Mouse (Mus musculus): ENCODE measurements at regions not wholly inside any gene's neighbourhood (a gene's known extent, or its start where the extent isn't known, plus 50 kb on each side); places are given as distances from the start of the nearest gene placed in this dataset.

DNA sequence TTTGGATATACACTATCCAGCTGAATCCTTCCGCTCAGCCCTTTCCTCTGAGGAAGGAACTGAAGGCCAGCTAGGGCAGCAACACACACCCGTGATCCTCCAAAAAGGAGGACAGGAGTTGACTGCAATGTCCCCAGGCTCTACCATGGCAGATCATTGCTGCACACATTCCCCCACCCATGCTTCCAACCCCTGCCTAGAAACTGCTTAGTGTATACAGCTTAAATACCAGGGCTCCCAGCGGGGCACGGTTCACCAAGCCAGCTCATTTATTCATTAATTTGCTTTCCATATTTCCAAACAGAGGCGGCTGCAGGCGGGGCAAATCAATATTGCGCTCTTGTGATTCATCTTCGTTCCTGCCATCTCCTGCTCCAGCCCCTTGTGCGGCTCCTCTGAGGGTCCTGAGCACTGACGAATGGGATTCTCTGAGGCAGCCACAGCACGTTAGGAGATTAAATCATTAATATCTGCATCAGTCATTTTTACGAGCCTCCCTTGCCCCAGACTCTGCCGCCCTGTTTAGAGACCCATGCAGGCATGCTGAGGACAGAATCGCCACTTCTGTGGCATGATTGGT, 104.1 kb upstream of the Kdm8 start:
- no peak for TF ChIP-seq CTCF (IDR thresholded peaks at IDR 0.05; ENCODE audit: low read depth)
- no peaks in the 10 kb centered on the region for H3K36me3 ChIP-seq (ENCODE audit: insufficient read depth, low read length)
- no peaks in the 10 kb centered on the region for H3K27me3 ChIP-seq (ENCODE audit: insufficient read depth, low read length)
- H3K4me3 ChIP-seq (replicated peaks; ENCODE audit: low read depth, low read length): no peak overlapping the region
- WGBS: 56% methylated on average over 14 of the region's 14 CpGs
- H3K4me1 ChIP-seq (replicated peaks; ENCODE audit: insufficient read depth, low read length): no peaks in the 10 kb centered on the region
- no peak overlapping the region for H3K9ac ChIP-seq (ENCODE audit: low read depth, low read length)
- H3K4me2 ChIP-seq (ENCODE audit: low read length): no peak overlapping the region
- no peak for ATAC-seq (replicated peaks; ENCODE audit: low FRiP score, low read depth)
- H3K27ac ChIP-seq: no peak overlapping the region
- DNase-seq (ENCODE audit: low spot score): no peak
- H3K9me3 ChIP-seq (replicated peaks; ENCODE audit: low read length): no peaks in the 10 kb centered on the region

DNA sequence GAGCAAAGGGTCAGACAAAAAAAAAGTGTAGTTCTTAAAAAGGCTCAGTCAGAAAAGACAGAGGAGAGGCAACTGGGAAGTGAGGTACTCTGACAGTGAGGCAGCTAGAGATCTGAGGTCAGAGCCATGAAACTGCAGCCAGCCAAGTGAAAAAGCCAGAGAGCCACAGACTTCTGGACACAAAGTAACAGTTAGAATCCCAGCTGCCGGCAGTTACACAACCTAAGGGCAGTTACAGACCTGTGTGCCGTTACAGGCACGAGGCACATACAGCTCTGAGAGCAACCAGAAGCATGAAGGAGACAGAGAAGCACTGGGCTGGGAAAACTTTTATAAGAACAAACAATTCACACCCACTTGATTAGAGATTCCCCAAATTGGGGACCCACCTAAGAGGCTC, 94.9 kb upstream of the Kdm8 start:
- Histone ChIP-seq H3K4me3 (replicated peaks; ENCODE audit: low read depth, low read length) (no peak overlapping the region), H3K9me3 (replicated peaks; ENCODE audit: low read length) (no peaks in the 10 kb centered on the region), H3K4me1 (replicated peaks; ENCODE audit: insufficient read depth, low read length) (no peaks in the 10 kb centered on the region), H3K36me3 (ENCODE audit: insufficient read depth, low read length) (no peaks in the 10 kb centered on the region), H3K9ac (ENCODE audit: low read depth, low read length) (no peak overlapping the region), H3K4me2 (ENCODE audit: low read length) (no peak overlapping the region), H3K27me3 (ENCODE audit: insufficient read depth, low read length) (no peaks in the 10 kb centered on the region), H3K27ac (no peak overlapping the region)
- 25% methylated on average over 3 of the region's 3 CpGs for WGBS
- TF ChIP-seq CTCF (IDR thresholded peaks at IDR 0.05; ENCODE audit: low read depth): no peak
- DNase-seq (ENCODE audit: low spot score) (no peak), ATAC-seq (replicated peaks; ENCODE audit: low FRiP score, low read depth) (no peak)

- no peak overlapping the region for H3K9ac ChIP-seq (ENCODE audit: low read depth, low read length)
- no peak overlapping the region for H3K4me3 ChIP-seq (replicated peaks; ENCODE audit: low read depth, low read length)
- ATAC-seq (replicated peaks; ENCODE audit: low FRiP score, low read depth) (no peak), DNase-seq (ENCODE audit: low spot score) (no peak)
- no peak overlapping the region for H3K4me2 ChIP-seq (ENCODE audit: low read length)
- H3K27ac ChIP-seq: no peak overlapping the region
- 92% methylated on average over 1 of the region's 1 CpGs for WGBS
- no peaks in the 10 kb centered on the region for H3K27me3 ChIP-seq (ENCODE audit: insufficient read depth, low read length)
- TF ChIP-seq CTCF (IDR thresholded peaks at IDR 0.05; ENCODE audit: low read depth): no peak
- H3K4me1 ChIP-seq (replicated peaks; ENCODE audit: insufficient read depth, low read length): no peaks in the 10 kb centered on the region
- no peaks in the 10 kb centered on the region for H3K36me3 ChIP-seq (ENCODE audit: insufficient read depth, low read length)
- no peaks in the 10 kb centered on the region for H3K9me3 ChIP-seq (replicated peaks; ENCODE audit: low read length)
These were observed 90.3 kb upstream of the Kdm8 start for GRCm38 (mm10) chr7:125354211-125354610.

GRCm38 (mm10) chr7:125354956-125355355, 89.5 kb upstream of the Kdm8 start:
- Histone ChIP-seq H3K9me3 (replicated peaks; ENCODE audit: low read length) (no peaks in the 10 kb centered on the region), H3K4me3 (replicated peaks; ENCODE audit: low read depth, low read length) (no peak overlapping the region), H3K27ac (no peak overlapping the region), H3K9ac (ENCODE audit: low read depth, low read length) (no peak overlapping the region), H3K27me3 (ENCODE audit: insufficient read depth, low read length) (no peaks in the 10 kb centered on the region), H3K36me3 (ENCODE audit: insufficient read depth, low read length) (no peaks in the 10 kb centered on the region), H3K4me2 (ENCODE audit: low read length) (no peak overlapping the region), H3K4me1 (replicated peaks; ENCODE audit: insufficient read depth, low read length) (no peaks in the 10 kb centered on the region)
- ATAC-seq (replicated peaks; ENCODE audit: low FRiP score, low read depth) (no peak), DNase-seq (ENCODE audit: low spot score) (no peak)
- no peak for TF ChIP-seq CTCF (IDR thresholded peaks at IDR 0.05; ENCODE audit: low read depth)
- 54% methylated on average over 10 of the region's 10 CpGs for WGBS

- 93% methylated on average over 4 of the region's 4 CpGs for WGBS
- H3K4me1 ChIP-seq (replicated peaks; ENCODE audit: insufficient read depth, low read length): no peaks in the 10 kb centered on the region
- ATAC-seq (replicated peaks; ENCODE audit: low FRiP score, low read depth) (no peak), DNase-seq (ENCODE audit: low spot score) (no peak)
- no peak overlapping the region for H3K4me2 ChIP-seq (ENCODE audit: low read length)
- H3K9ac ChIP-seq (ENCODE audit: low read depth, low read length): no peak overlapping the region
- H3K27me3 ChIP-seq (ENCODE audit: insufficient read depth, low read length): no peaks in the 10 kb centered on the region
- no peak overlapping the region for H3K4me3 ChIP-seq (replicated peaks; ENCODE audit: low read depth, low read length)
- H3K27ac ChIP-seq: no peak overlapping the region
- H3K36me3 ChIP-seq (ENCODE audit: insufficient read depth, low read length): no peaks in the 10 kb centered on the region
- H3K9me3 ChIP-seq (replicated peaks; ENCODE audit: low read length): no peaks in the 10 kb centered on the region
- TF ChIP-seq CTCF (IDR thresholded peaks at IDR 0.05; ENCODE audit: low read depth): no peak
These were observed 86.5 kb upstream of the Kdm8 start for GRCm38 (mm10) chr7:125358016-125358415.

- Histone ChIP-seq H3K4me3 (replicated peaks; ENCODE audit: low read depth, low read length) (no peak overlapping the region), H3K9ac (ENCODE audit: low read depth, low read length) (no peak overlapping the region), H3K27me3 (ENCODE audit: insufficient read depth, low read length) (no peaks in the 10 kb centered on the region), H3K27ac (no peak overlapping the region), H3K4me1 (replicated peaks; ENCODE audit: insufficient read depth, low read length) (no peaks in the 10 kb centered on the region), H3K9me3 (replicated peaks; ENCODE audit: low read length) (no peaks in the 10 kb centered on the region), H3K4me2 (ENCODE audit: low read length) (no peak overlapping the region), H3K36me3 (ENCODE audit: insufficient read depth, low read length) (no peaks in the 10 kb centered on the region)
- WGBS: 72% methylated on average over 2 of the region's 2 CpGs
- DNase-seq (ENCODE audit: low spot score): no peak
- ATAC-seq (replicated peaks; ENCODE audit: low FRiP score, low read depth): no peak
- no peak for TF ChIP-seq CTCF (IDR thresholded peaks at IDR 0.05; ENCODE audit: low read depth)
These were observed 61.5 kb upstream of the Kdm8 start for GRCm38 (mm10) chr7:125383021-125383420.

DNA sequence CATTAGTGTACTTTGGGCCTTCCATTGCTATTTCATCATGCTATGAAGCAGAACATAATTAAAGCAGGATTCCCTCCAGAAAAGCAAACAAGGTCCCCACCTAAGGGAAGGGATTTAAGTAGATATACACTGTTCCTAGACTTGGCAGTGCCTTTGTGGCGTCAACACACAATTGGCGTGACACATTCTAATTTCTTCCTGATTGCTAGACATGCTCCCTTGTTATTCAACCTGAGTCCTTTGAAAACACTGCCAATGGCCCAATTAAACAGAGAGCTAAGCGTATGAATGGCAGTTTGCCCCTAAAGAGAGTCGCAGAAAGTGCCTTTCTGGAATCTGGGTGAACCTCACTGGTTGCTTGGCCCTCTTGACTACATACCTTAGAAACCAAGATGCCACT, 60.3 kb upstream of the Kdm8 start:
- Histone ChIP-seq H3K27me3 (ENCODE audit: insufficient read depth, low read length) (no peaks in the 10 kb centered on the region), H3K9me3 (replicated peaks; ENCODE audit: low read length) (no peaks in the 10 kb centered on the region), H3K4me3 (replicated peaks; ENCODE audit: low read depth, low read length) (no peak overlapping the region), H3K9ac (ENCODE audit: low read depth, low read length) (no peak overlapping the region), H3K4me1 (replicated peaks; ENCODE audit: insufficient read depth, low read length) (no peaks in the 10 kb centered on the region), H3K27ac (no peak overlapping the region), H3K4me2 (ENCODE audit: low read length) (no peak overlapping the region), H3K36me3 (ENCODE audit: insufficient read depth, low read length) (no peaks in the 10 kb centered on the region)
- 88% methylated on average over 4 of the region's 4 CpGs for WGBS
- DNase-seq (ENCODE audit: low spot score) (no peak), ATAC-seq (replicated peaks; ENCODE audit: low FRiP score, low read depth) (no peak)
- TF ChIP-seq CTCF (IDR thresholded peaks at IDR 0.05; ENCODE audit: low read depth): no peak
